Mouse (Mus musculus) liver (tissue): Measurements from ENCODE around the gene Traf7.

ENCODE experiments used
- DNase-seq: peaks from one replicate; pipeline ENCODE4 v3.0.0-alpha.2; 2020; ENCODE audit warnings: mixed read lengths

Traf7 gene

DNA sequence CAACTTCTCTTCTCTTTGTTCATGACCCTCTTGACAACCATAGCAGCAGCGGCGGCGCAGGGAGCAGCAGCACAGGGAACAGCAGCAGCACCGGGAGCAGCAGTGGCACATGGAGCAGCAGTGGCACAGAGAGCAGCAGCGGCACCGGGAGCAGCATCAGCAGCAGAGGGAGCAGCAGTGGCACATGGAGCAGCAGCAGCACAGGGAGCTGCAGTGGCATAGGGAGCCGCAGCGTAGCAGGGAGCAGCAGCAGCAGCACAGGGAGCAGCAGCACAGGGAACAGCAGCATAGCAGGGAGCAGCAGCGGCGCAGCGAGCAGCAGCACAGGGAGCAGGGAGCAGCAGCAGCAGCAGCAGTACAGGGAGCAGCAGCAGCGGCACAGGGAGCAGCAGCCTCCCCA, 16.9 kb upstream of the Traf7 start:
- DNase-seq, result no peak

DNA sequence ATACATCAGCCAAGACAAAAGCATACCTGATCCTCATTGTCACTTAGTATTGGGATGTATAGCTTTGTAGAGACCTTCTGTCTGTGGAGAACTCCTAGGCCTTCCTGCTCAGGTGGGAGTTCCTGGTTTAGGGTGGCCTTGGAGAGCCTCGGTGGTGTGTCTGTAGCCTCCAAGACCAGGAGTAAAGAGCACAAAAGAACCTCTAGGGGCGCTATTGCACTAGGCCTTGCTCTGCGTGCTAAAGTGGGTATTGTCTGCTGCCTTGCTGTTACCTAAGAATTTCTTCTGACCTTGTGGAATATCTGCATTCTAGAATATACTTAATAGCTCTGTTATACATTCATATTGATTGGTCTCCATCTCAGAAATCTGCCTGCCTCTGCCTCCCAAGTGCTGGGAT, 12.6 kb upstream of the Traf7 start:
- DNase-seq, result peak; percentile 62

DNA sequence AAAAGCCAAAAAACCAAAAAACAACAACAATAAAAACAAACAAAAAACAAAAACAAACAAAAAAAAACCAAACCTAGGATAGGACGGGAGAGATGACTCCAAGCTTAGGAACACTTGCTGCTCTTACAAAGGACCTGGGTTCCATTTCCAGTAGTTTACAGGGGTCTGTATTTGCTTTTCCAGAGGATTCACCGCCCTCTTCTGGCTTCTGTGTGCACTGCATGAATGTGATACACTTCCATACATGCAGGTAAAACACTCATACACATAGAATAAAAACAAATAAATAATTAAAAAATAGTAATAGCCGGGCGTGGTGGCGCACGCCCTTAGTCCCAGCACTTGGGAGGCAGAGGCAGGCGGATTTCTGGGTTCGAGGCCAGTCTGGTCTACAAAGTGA, 11.2 kb upstream of the Traf7 start:
- peak; percentile 52 for DNase-seq

DNA sequence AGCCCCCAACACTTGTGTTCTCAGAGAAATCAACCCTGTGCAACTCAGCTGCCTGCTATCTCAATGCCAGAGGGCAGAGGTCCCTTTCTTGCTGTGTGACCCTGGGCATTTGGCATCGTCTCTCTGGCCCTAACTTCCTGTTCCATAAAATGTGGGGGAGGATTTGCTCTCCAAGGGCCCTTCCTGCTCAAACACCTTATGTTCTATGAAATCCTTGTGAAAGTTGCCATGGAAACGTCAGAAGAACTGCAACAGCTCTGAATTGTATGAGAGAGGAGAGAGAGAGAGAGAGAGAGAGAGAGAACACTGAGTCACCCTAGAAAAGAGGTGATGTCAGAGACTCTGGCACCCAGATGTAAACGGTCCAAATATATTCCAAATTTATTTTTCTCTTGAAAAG, 9.8 kb upstream of the Traf7 start:
- no peak for DNase-seq

DNA sequence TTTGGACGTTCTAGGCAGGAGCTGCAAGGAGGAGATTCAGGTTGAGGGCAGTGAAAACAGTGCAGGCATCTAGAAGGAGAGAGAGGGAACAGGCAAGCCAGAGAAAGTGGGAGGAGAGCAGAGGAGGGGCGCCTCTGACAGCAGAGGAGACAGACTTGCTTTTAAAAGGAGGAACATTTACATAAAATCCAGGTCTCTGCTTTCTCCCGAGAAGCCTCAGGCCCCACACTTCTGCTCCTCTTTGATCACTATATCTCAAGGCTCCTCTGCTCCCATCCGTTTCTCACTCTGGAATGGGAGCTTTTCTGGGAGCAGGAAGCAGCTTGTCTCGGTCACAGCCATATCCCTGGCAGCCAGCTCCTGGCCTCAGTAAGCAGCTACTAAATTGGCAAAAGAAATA, 7.6 kb upstream of the Traf7 start:
- no peak for DNase-seq

DNA sequence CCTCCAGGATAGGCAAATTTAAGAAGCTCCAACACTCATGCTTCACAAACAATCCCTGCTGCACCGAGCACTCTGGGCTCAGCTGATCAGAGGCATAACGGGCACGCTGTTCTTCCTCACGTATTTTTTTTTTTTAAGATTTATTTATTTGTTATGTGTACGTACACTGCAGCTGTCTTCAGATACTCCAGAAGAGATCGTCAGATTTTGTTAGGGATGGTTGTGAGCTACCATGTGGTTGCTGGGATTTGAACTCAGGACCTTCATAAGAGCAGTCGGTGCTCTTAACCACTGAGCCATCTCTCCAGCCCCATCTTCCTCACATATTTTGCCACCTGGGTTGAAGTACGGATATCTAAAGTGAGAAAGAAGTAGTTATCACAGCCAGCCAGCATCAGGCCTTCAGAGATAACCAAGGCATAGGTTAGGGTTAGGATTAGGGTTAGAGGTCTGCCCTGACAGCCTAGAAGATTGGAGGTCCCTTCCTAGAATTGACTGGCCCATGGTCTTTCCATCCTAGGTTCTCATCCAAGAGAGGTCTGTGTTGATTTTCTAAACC, 6.5 kb upstream of the Traf7 start, which contains the start of gene Rab26:
Gene Rab26 (minus strand): TSS at position 51 of the 559 bp plus-strand sequence.
- DNase-seq, result no peak

DNA sequence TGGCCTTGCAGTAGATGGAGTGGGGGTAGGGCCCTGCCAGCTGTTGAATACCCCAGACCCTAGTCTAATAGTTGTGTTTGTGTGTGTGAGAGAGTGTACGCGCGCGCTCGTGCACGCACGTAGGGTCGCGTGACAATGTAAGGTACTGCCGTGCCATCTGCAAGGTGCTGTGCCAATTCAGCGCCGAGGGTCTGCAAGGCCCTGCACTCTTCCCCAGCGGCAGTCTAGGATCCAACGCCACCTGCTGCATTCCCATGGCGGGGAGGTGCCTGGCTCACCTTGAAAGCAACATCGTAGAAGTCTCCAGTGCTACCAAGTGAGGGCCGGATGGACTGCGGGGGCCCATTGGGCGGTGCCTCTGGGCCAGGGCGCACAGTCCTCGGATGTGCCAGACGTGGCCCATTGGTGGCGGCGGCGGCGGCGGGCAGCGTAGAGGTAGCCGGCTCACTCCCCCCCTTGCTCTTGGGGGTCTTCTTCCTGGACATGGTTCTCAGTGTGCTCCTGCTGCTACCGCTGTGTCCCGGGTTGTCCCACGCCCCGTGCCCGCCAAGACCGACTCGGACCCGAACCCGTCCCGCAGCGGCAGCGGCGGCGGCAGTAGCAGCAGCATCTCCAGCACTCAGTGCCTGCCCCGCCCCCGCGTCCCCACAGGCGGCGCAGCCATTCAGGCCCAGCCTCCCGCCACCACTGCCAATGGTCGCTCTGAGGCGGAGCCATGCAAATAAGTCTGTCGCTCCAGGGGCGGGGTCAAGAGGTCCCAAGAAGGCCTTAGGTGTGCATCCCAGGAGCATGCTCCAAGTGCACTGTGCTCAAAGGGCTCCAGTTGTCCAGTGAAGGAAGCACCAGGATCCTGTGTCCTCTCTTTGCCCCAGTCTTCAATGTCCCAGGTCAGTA, 5.6 kb upstream of the Traf7 start:
- peak; percentile 95 for DNase-seq

DNA sequence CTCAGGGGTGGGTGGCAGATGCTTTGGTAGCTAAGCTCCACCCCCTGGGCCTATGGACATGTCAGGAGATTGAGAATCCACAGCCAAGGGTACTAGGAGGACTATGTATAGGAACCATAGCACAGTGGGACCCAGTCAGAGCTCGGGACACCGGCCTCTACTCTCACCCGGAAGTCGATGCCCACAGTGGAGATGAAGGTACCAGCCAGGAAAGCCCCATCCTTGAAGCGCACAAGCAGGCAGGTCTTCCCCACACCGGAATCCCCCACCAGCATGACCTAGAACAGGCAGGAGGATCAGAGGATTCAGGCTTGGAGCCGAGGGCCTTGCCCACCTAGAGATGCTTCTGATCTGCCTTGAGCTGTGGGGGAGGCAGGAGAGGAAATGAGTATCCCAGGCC, 4.3 kb upstream of the Traf7 start:
- DNase-seq, result no peak

DNA sequence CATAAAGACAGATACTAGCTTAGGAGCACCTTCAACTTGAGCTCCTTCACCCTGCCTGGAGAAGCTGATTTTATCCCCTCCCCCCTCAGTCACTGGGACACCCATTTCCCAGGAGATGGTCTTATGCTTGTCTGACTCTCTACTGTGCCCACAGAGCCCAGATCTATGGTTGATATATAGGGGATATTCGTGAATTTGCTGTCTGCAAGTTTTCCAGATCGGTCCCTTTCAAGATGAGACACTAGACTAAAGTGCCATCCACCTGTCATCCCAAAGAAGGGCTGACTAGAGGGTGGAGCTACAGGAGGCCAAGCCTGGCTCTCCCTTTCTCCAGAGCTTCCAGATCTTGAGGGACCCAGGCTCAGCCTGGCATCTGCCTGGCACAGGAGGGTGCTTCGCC, 3.3 kb upstream of the Traf7 start:
- no peak for DNase-seq

DNA sequence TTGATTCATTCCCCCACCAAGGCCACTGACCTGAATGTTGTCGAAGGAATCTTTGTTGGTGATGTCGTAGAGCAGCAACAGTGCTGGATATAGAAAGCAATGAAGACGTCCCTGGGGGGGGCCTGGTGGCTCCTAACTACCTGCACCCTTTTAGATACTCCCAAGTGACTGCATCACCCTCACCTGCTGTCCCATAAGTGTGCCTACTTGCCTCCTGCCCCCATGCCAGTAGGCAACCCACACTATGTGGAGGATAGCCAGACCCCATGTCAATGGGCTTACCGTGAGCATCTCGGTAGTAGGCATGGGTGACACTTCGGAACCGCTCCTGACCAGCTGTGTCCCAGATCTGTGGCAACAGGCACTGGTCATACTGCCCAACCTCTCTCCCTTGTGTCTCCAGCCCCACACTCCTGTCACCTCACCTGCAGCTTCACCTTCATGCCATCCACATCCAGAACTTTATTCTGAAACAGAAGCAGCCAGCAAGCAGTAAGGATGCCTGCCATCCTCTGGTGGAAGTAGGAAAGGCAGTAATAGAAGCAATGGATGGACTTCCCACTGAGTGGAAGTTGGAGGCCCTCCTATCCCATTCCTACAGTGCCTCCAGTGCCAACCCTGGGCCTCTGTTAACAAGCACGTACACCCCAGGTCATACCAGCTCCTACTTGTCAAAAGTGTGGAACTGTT, 2.8 kb upstream of the Traf7 start:
- DNase-seq, result no peak

DNA sequence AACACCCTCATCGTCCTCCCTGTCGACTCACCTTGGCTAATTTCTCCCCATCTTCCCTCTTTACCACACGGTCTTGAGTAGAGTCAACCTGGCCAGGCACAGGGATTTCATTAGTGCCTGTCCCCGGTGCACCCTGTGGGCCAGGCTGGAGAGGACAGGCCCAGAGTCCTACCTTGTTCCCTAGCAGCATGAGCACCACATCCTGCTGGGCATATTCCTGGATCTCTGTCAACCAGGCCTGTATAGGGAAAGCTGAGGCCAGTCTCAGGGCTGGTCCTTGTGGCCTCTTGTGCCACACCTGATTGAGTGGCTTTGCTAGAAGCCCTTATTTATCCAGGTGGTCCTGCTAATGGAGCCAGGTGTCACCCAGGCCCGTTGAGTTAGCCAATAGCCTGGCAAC, 2.1 kb upstream of the Traf7 start:
- DNase-seq, result no peak

DNA sequence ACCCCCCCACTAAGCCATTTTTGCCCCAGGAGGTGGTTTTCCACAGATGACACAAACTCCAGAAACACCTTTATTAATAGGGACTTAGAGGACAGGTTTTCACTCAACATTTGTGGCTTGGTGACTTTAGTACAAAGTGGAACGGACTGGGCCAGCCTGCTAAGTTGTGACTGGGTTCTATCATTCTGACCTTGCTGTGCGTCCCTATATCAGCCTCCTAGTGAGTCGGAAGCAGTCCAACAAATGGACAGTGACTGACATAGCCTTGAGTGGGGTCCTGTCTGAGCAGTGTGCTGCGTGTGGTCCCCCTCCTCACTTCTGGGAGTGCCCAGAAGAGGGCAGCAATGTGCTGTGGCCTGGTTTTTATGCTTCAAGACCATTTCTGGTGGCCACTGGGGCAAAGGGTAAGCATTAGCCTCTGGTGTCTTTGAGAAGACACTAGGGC, 1.3 kb upstream of the Traf7 start:
- peak; percentile 70 for DNase-seq

DNA sequence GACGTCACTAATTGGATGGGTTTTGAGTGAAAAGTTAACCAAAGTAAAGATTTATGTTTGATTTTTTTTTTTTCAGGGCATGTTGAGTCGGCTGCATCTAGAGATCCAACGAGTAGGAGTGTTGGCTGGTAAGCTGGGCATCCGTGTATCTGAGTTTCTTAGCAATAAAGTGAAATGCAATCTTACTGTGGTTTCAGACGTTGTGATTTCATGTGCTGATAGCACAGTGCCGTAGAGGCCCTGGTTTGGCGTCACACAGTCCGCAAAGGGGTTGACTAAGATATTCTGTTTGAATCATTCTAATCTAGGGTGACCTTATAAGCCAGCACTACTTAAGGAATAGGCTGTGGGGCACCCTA, 801 bp upstream of the Traf7 start:
- no peak for DNase-seq

DNA sequence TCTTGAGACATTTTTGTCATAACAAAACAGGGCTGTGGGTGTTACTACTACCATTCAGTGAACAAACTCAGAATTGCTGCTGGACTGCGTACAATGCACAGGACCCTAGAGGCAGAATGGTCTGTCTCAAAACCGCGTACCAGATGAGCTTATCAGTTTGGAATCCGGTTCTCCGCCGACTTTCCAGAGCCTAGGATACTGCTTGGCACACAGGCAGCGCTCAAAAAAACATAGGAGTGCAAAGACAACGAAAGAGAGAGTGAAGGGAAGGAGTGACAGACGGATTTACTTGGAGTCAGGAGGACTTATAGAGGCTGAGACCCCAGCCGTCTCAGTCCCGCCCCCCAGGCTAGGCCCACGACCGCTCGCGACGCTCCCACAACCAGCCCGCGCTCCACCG, 423 bp downstream of the Traf7 start:
- DNase-seq, result no peak

DNA sequence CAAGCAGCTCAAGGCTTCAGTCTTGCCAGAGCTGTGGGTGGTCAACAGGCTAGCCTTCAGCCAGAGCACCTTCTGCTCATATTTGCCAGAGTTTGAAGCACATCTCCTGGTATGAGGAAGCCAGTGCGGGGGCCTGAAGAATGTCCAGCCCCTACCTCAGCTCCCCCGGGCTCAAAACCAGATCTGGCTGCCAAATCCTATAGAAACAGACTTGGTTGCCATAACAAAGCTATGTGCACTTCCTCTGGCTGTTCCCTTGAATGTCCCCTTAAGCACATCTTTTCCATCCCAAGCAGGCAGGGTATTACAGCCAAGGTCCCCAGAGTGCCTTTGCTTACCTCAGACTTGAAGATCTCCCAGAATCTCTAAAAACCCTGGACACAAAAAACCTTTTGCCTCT, 3.0 kb downstream of the Traf7 start:
- no peak for DNase-seq

DNA sequence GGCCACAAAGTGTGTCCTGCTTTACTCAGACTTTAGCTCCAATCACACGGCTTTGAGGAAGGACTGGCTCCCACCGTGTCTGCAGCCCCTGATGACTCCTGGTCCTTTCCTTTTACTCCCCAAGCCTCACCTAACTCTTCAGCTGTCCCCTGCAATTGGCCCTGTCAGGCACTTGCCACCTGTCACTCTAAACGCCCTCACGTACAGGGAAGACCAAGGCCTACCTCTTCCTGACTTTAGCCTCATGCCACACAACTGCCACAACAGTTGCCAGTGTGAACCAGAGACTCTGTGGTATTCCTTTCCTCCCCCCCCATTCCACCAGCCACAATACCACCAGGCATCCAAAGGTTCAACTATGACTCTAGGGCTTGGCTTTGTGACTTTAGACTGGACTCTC, 7.3 kb downstream of the Traf7 start:
- no peak for DNase-seq

DNA sequence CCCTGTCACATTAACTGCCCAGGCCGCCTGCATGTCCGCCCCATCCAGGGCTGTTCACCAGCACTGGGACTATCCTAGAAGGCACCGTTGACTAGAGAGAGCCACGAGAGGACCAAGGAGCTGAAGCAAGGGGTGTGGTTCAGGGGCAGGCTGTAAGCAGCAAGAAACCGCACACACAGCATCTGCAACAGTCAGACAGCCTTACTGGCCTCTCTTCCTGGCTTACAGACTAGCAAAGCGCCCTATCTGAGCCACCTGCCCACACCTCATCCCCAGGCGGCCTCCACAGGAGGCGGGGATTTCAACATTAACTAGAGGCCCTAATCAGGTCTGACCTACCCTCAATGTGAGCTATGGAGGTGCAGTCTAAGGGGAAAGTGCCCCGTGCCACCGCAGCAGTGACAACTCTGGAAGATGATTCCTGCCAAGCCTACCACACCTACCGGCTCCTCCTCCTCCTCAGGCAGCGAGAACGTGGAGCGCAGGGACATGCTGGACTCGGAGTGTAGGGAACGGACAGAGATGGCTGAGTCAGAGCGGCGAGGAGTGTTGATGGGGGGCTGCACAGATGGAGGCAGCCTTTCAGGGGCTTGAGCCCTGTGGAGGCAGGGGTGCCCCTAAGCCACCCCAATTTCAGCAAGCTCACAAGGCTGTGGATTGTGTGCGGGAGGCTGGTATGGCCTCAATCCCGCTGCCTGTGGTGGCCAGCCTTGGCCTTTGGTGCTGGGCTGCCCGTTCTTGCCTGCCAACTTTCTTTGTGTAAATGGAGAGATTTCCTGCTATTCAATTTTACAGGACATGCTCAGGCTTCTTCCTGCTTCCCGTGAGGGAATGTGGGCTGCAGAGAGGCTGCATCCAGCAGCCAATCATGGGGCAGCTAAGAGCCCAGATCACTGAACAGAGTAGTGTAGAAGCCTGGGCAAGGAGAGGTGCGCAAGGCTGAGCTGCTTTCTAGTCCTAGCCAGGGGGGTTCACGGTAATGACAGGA, 13.2 kb downstream of the Traf7 start:
- no peak for DNase-seq

DNA sequence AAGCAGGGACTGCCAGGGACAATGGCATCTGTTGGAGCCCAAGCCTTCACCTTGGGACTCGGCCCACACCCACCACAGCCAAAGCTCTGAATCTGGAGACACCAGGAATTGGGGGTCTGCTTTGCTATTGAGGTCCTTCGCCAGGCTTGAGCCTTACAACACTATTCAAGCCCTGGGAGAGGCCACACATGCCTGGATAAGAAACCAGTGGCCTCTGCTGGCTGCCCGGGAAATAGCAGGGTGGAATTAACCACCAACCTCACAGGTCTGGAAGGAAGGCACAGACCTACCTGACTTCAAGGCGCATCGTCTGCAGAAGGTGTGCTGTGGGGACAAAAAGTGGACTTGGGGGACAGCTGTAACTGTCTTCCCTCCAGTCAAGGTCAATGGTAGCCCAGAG, 14.1 kb downstream of the Traf7 start:
- DNase-seq, result peak; percentile 53

DNA sequence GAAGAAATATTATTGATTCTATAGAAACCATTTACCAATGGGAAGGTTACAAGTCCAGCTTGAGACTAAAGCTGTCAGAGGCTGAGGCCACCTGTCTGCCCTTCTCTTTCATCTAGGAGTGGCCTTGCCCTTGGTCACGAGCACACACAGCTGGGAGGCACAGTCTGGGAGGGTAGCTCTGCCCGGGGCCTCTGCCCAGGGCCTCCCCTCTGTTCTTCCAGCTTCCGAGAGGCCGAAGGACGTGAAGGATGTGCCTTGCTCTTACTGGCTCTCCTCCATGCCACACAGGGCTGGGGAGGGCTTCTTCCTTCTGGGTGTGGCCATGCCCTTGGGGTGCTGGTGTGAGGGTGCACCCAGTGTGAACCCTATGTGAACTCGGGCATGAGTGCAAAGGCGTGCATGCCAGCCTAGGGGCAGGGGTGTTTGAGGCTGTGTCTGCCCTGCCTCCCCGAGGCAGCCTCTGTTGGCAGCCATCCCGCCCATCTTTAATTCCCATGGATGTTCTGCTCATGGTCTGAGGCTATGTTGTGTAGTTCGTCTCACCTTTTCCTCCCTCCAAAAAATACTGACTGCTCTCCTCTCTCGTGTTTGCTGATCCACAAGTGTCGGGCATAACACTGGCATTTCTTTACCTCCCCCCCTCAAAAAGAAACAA, 19.8 kb downstream of the Traf7 start:
- DNase-seq, result no peak

DNA sequence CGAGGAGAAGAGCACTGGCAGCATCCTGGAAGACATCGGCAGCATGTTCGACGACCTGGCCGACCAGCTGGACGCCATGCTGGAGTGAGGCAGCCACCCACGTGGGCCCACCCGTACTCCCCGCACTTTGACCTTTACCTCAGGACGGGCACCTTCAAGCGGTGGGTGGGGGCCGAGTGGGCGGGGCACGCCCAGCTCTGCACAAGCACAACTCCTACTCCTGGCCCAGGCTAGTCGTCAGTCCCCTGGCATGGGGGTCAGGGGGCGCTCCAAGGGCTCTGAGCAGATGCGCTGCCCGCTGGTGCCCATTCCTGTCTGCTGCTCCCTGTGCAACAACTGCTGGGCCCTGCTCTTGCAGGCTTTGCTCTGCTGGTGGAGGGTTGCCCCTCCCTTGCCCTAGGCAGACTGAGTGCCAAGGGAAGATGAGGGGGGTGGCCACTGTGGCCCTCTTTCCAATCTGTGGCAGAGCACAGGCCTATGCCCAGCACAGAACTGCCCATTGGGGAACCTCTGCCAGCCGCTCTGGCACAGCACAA, 20.5 kb downstream of the Traf7 start:
- peak; percentile 42 for DNase-seq

DNA sequence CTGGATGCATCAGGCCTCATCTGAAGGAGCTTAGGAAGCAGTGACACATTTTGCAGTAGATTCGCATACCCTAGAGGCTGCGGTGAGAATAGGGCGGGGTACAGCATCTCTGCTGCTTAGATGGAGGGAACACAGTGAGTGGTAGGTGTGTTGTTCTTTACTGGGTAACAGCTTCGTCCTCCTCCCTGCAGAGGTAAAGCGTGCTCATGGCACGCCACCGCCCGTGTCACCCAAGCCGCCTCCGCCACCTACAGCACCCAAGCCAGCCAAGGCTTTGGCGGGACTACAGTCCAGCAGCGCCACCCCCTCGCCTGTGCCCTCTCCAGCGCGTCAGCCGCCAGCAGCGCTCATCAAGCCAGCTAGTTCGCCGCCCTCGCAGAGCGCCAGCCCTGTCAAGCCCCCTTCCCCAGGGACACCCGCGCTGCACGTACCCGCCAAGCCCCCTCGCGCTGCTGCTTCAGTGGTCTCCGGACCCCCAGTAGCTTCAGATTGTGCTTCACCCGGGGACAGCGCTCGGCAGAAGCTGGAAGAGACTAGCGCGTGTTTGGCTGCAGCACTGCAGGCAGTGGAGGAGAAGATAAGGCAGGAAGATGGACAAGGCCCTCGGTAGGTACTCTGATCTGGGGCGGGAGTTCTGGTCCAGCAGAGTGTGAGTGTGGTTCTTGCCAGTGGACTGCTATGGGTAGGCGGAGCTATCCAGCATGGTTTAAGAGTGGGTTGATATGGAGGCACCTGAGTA, 21.2 kb downstream of the Traf7 start:
- no peak for DNase-seq
